Mouse (Mus musculus) spleen, adult 2 months (tissue): ENCODE data around the gene Fancc.

Experiments used
- CTCF ChIP-seq: fragments of 200-500 bp; IDR thresholded peaks from 2 replicates; pipeline ENCODE4 v1.5.1; 2011; ENCODE audit warnings: mild to moderate bottlenecking, inconsistent platforms; ENCODE audit not compliant: insufficient read depth, insufficient read length, insufficient replicate concordance; ENCODE audit errors: extremely low read depth
- POLR2A ChIP-seq: fragments of 200-500 bp; IDR thresholded peaks from 2 replicates; pipeline ENCODE4 v1.6.1; 2011; ENCODE audit warnings: low read depth, low read length, inconsistent platforms

GRCm38 (mm10) chr13:63400069-63400468 is 97.0 kb downstream of the Fancc start:
- no peak for TF ChIP-seq CTCF
- no peak for TF ChIP-seq POLR2A
